Mouse (Mus musculus) heart, adult 2 months (tissue): ENCODE data around the gene Bst2.
A peak's percentile ranks its signal among the peaks of the same experiment; 100 is the strongest.

Experiments used
- CTCF ChIP-seq: fragments of 200-600 bp; IDR thresholded peaks from 2 replicates; pipeline ENCODE4 v1.8.1; 2022; ENCODE audit warnings: antibody characterized with exemption, mild to moderate bottlenecking, moderate library complexity
- POLR2A ChIP-seq: fragments of 200-500 bp; IDR thresholded peaks from 2 replicates; pipeline ENCODE4 v1.6.1; 2011; ENCODE audit warnings: mild to moderate bottlenecking, low read depth, low read length, control low read depth; ENCODE audit not compliant: insufficient read depth

DNA sequence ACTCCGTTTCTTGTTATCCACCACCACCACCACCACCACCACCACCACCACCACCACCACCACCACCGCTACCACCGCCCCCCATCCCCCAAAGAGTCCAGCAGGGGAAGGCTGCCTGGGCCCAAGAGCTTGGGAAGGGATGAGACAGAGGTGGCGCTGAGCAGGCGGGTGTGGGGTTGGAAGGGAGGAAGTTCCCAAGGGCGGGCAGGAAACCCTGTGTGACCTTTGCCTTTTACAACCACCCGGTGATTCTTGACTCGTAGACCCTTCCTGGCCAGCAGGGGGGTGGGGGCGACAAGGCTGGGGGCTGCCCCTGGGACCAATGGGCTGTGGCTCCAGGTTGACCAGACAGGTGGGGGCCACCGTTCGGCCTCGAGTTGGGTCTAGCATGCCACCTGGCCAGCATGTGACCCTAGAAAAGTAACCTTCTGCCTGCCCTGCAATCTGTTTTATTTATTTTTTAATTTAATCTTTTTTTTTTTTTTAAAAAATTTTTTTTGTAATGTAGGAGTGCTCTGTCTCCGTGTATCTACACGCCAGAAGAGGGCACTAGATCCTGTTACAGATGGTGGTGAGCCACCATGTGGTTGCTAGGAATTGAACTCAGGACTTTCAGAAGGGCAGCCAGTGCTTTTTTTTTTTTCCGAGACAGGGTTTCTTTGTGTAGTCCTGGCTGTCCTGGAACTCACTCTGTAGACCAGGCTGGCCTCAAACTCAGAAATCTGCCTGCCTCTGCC lies 24.1 kb downstream of the Bst2 start:
- TF ChIP-seq CTCF (peak; percentile 40), POLR2A (no peak)
